Mouse (Mus musculus) ES-CJ7 (cell line): ENCODE measurements around the gene Cd160.

Source experiments
- DNase-seq: peaks from one replicate; pipeline ENCODE4 v3.0.0; 2011; ENCODE audit warnings: low read depth, low spot score

The Cd160 gene

GRCm38 (mm10) chr3:96759695-96760094 is 69.5 kb downstream of the Cd160 start:
- no peak for DNase-seq

GRCm38 (mm10) chr3:96757691-96758090 is 71.5 kb downstream of the Cd160 start:
- peak; percentile 36 for DNase-seq

GRCm38 (mm10) chr3:96755935-96756334 is 73.2 kb downstream of the Cd160 start:
- DNase-seq = no peak
